Mouse (Mus musculus) megakaryocyte, embryonic 14.5 days (primary cell): Measurements from ENCODE around the gene Itpk1.

Experiments
- FLI1 ChIP-seq: IDR thresholded peaks from 2 replicates; pipeline ENCODE4 v1.6.1; 2012; ENCODE audit warnings: low read length, inconsistent platforms, mixed read lengths
- GATA1 ChIP-seq: IDR thresholded peaks from 3 replicates; pipeline ENCODE4 v1.6.1; 2012; ENCODE audit warnings: mixed read lengths, low read length, inconsistent platforms, borderline replicate concordance

DNA sequence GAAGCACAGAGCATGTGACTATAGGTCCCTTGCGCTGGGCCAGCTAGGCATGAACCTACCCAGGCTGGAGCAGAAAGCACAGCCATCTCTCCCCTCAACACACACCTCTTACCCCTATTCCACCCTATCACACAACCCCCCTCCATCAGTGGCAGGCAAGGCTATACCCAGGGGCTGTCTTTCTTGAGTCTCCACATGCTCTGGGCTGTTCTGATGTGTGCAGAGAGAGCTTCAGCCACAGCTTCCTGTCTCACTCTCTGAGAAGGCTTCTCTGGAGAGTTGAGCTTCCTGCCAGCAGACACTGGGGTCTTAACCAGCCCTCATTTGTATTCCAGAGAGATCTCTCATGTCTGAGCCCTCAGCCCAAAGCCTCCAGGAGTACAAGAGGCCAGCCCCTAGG is 92.3 kb downstream of the Itpk1 start:
- TF ChIP-seq GATA1 = no peak
- no peak for TF ChIP-seq FLI1
